Mouse (Mus musculus): ENCODE data around the gene AI593442. TPM values are rescaled to one million over a fixed set of nuclear protein-coding genes. Genes with fewer than 3 reads are reported as not detected.

AI593442 gene
- polyA plus RNA-seq, 1 experiment from 2014 or later, result 2.4 TPM

DNA sequence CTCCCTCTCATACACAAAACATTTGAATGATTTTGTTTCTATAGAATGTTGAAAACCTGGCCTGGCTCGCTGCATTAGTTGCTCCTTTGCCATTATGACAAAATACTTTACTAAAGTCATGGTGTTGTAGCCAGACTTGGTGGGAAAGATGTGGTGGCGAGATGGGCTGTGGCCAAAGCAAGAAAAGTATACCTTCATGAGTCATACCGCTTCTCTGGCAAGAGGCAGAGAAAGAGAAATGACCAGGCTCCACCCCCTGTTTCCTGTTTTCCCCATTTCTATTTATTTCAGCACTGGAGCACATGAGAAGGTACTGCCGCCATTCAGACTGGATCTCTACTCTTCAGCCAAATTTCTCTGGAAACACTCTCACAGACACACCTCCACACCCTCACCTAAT is 35.0 kb downstream of the AI593442 start:
- Histone ChIP-seq H3K9me3 (0 out of 2 replicates have a peak, but pooled peaks cover 1% of the 10 kb centered on the region), H3K4me2 (replicated peaks) (no peak overlapping the region), H3K27me3 (no peaks in the 10 kb centered on the region), H3K36me3 (no peaks in the 10 kb centered on the region), H3K4me1 (0 out of 2 replicates have a peak, but pooled peaks cover 4% of the 10 kb centered on the region), H3K27ac (no peak overlapping the region), H3K4me3 (no peak overlapping the region), H3K9ac (no peak overlapping the region)
- no peak for ATAC-seq (ENCODE audit: insufficient number of reproducible peaks, insufficient read depth, low FRiP score, low TSS enrichment)
- 60% methylated on average over 4 of the region's 4 CpGs for WGBS

- Histone ChIP-seq H3K4me3 (no peak overlapping the region), H3K4me1 (0 out of 2 replicates have a peak, but pooled peaks cover 4% of the 10 kb centered on the region), H3K27ac (no peak overlapping the region), H3K9ac (no peak overlapping the region), H3K27me3 (no peaks in the 10 kb centered on the region), H3K36me3 (no peaks in the 10 kb centered on the region), H3K4me2 (replicated peaks) (no peak overlapping the region), H3K9me3 (0 out of 2 replicates have a peak, but pooled peaks cover 3% of the 10 kb centered on the region)
- no peak for ATAC-seq (ENCODE audit: insufficient number of reproducible peaks, insufficient read depth, low FRiP score, low TSS enrichment)
- 80% methylated on average over 4 of the region's 4 CpGs for WGBS
Measured at GRCm38 (mm10) chr9:52644156-52644555, 35.4 kb downstream of the AI593442 start.

GRCm38 (mm10) chr9:52635991-52636390 is 43.6 kb downstream of the AI593442 start:
- H3K27me3 ChIP-seq, result no peaks in the 10 kb centered on the region
- H3K4me1 ChIP-seq, result no peaks in the 10 kb centered on the region
- no peaks in the 10 kb centered on the region for H3K36me3 ChIP-seq
- ATAC-seq (ENCODE audit: insufficient number of reproducible peaks, insufficient read depth, low FRiP score, low TSS enrichment), result no peak
- no peak overlapping the region for H3K9ac ChIP-seq
- 45% methylated on average over 2 of the region's 2 CpGs for WGBS
- no peak overlapping the region for H3K4me3 ChIP-seq
- H3K27ac ChIP-seq, result no peak overlapping the region
- H3K9me3 ChIP-seq, result 0 out of 2 replicates have a peak, but pooled peaks cover 3% of the 10 kb centered on the region
- H3K4me2 ChIP-seq (replicated peaks), result no peak overlapping the region

DNA sequence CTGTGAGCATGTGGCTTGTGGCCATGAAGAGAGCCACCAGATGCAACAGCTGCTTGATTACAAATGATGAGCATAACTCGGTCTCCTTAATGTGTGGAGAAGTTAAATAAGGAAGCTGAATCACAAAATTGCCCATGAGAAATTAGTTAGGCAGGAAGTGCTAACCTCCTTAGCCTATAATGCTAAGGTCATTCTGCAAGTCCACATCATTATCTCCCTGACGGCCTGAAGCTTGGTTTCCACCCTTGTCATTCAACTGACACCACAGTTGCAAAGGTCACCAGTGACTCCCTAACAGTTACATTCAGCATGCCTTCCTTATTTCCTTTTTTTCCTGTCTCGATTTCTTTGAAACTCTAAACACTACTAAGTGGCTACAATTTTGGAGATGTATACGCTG is 55.7 kb downstream of the AI593442 start:
- no peak for ATAC-seq (ENCODE audit: insufficient number of reproducible peaks, insufficient read depth, low FRiP score, low TSS enrichment)
- H3K9ac ChIP-seq, result no peak overlapping the region
- H3K27me3 ChIP-seq, result no peaks in the 10 kb centered on the region
- 34% methylated on average over 4 of the region's 4 CpGs for WGBS
- no peaks in the 10 kb centered on the region for H3K36me3 ChIP-seq
- H3K4me2 ChIP-seq (replicated peaks), result no peak overlapping the region
- no peak overlapping the region for H3K27ac ChIP-seq
- H3K9me3 ChIP-seq, result no peaks in the 10 kb centered on the region
- H3K4me1 ChIP-seq, result no peaks in the 10 kb centered on the region
- H3K4me3 ChIP-seq, result no peak overlapping the region

Data from embryonic facial prominence, embryonic 12.5 days (tissue).